Mouse (Mus musculus) midbrain, embryonic 11.5 days (tissue): ENCODE results near the gene Polr1c. TPM values are rescaled to one million over a fixed set of nuclear protein-coding genes. Genes with fewer than 3 reads are reported as not detected.

Experiments used
- ATAC-seq: fragments of 200-750 bp; cut with Nextera tagmentation; 2 replicates; pipeline ENCODE4 v1.8.0; 2017; ENCODE audit warnings: moderate TSS enrichment, moderate library complexity; ENCODE audit not compliant: low FRiP score
- DNase-seq: peaks from one replicate; pipeline ENCODE4 v3.0.0; 2015; ENCODE audit warnings: low spot score; ENCODE audit errors: missing footprints
- H3K27ac ChIP-seq: fragments of 300-500 bp; sonication (generic); 2 replicates; pipeline ENCODE4 v1.5.1; 2014; ENCODE audit warnings: low read depth, low read length
- H3K27me3 ChIP-seq: fragments of 300-500 bp; sonication (generic); 2 replicates; pipeline ENCODE4 v1.6.1; 2014; ENCODE audit warnings: mild to moderate bottlenecking, low read length, moderate library complexity, mixed read lengths; ENCODE audit not compliant: control insufficient read depth, insufficient read depth
- H3K36me3 ChIP-seq: fragments of 300-500 bp; sonication (generic); 2 replicates; pipeline ENCODE4 v1.6.1; 2014; ENCODE audit warnings: mild to moderate bottlenecking, low read length, moderate library complexity, mixed read lengths; ENCODE audit not compliant: control insufficient read depth, insufficient read depth
- H3K4me1 ChIP-seq: fragments of 300-500 bp; sonication (generic); 2 replicates; pipeline ENCODE4 v1.6.1; 2014; ENCODE audit warnings: low read length; ENCODE audit not compliant: control insufficient read depth, insufficient read depth
- H3K4me2 ChIP-seq: fragments of 300-500 bp; sonication (generic); 2 replicates; pipeline ENCODE4 v1.6.1; 2014; ENCODE audit warnings: mild to moderate bottlenecking, moderate library complexity
- H3K4me3 ChIP-seq: fragments of 300-500 bp; sonication (generic); 2 replicates; pipeline ENCODE4 v1.5.1; 2014; ENCODE audit warnings: low read depth, low read length
- H3K9ac ChIP-seq: fragments of 300-500 bp; sonication (generic); 2 replicates; pipeline ENCODE4 v1.6.1; 2014; ENCODE audit warnings: low read length
- H3K9me3 ChIP-seq: fragments of 300-500 bp; sonication (generic); 2 replicates; pipeline ENCODE4 v1.6.1; 2016; ENCODE audit warnings: low read length; ENCODE audit not compliant: control insufficient read depth
- WGBS: fragments of 180-500 bp; shearing (Covaris S2); extraction: QIAGEN DNeasy Blood & Tissue Kit; methylation state at CpG from one replicate; pipeline ENCODE4 v1.1.7; 2014; 5-methylcytosine and 5-hydroxymethylcytosine counted together
- polyA plus RNA-seq: library from polyadenylated mRNA; unstranded; fragments of >200 nt; fragmentation: Nextera tagmentation; extraction: Ambion mirVana; gene quantifications from 2 replicates; pipeline ENCODE4 v1.2.1, GENCODE M21; 2014

Polr1c gene
- polyA plus RNA-seq, 1 experiment from 2014 or later: 108 TPM

GRCm38 (mm10) chr17:46242274-46242673 is 5.6 kb downstream of the Polr1c start:
- no peak overlapping the region for H3K4me3 ChIP-seq
- H3K36me3 ChIP-seq: peaks cover 40% of the 10 kb centered on the region
- H3K27ac ChIP-seq: no peak overlapping the region
- H3K9ac ChIP-seq: no peak overlapping the region
- no peaks in the 10 kb centered on the region for H3K27me3 ChIP-seq
- ATAC-seq (no peak), DNase-seq (no peak)
- H3K4me1 ChIP-seq: peaks cover 7% of the 10 kb centered on the region
- H3K4me2 ChIP-seq: no peak overlapping the region
- no peaks in the 10 kb centered on the region for H3K9me3 ChIP-seq
- 89% methylated on average over 13 of the region's 13 CpGs for WGBS

DNA sequence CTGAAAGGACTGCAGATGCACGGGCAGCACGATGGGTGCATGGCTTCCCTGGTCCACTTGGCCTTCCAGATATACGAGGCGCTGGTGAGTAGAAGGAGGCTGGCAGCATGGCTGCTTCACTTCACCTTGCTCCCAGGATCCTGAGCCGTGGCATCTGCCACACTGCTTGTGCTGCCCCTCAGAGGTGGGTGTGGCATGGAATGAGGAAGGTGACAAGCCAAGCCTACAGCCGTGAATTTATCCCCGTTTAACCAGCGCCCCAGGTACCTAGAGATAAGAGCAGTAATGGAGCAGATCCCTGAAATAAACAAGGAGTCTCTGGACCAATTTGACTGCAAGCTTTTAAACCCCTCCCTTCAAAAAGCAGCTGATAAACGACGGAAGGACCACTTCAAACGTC is 6.4 kb downstream of the Polr1c start:
- Histone ChIP-seq H3K4me1 (no peaks in the 10 kb centered on the region; the same call in 1 of the 2 replicates), H3K36me3 (peaks cover 45% of the 10 kb centered on the region)
- WGBS: 87% methylated on average over 11 of the region's 11 CpGs

GRCm38 (mm10) chr17:46239516-46240114 is 8.2 kb downstream of the Polr1c start:
- no peak overlapping the region for H3K4me3 ChIP-seq
- 94% methylated on average over 15 of the region's 15 CpGs for WGBS

More for the DNA sequence above, 6.4 kb downstream of the Polr1c start:
- DNase-seq (no peak), ATAC-seq (no peak)
- H3K27ac ChIP-seq: no peak overlapping the region
- H3K4me2 ChIP-seq: no peak overlapping the region
- H3K9ac ChIP-seq: no peak overlapping the region
- H3K27me3 ChIP-seq: no peaks in the 10 kb centered on the region
- H3K9me3 ChIP-seq: no peaks in the 10 kb centered on the region
- H3K4me3 ChIP-seq: no peak overlapping the region

GRCm38 (mm10) chr17:46237480-46237879 is 10.4 kb downstream of the Polr1c start:
- Histone ChIP-seq H3K27me3 (no peaks in the 10 kb centered on the region), H3K4me2 (no peak overlapping the region), H3K36me3 (peaks cover 29% of the 10 kb centered on the region), H3K27ac (no peak overlapping the region), H3K4me1 (no peaks in the 10 kb centered on the region), H3K9ac (no peak overlapping the region), H3K9me3 (no peaks in the 10 kb centered on the region), H3K4me3 (no peak overlapping the region)
- no peak for DNase-seq
- WGBS: 87% methylated on average over 5 of the region's 5 CpGs
- ATAC-seq: no peak

More at GRCm38 (mm10) chr17:46239516-46240114, 8.2 kb downstream of the Polr1c start:
- Histone ChIP-seq H3K4me1 (no peaks in the 10 kb centered on the region), H3K36me3 (peaks cover 38% of the 10 kb centered on the region), H3K27ac (no peak overlapping the region), H3K4me2 (no peak overlapping the region), H3K9ac (no peak overlapping the region), H3K27me3 (no peaks in the 10 kb centered on the region), H3K9me3 (no peaks in the 10 kb centered on the region)
- no peak for ATAC-seq
- no peak for DNase-seq

DNA sequence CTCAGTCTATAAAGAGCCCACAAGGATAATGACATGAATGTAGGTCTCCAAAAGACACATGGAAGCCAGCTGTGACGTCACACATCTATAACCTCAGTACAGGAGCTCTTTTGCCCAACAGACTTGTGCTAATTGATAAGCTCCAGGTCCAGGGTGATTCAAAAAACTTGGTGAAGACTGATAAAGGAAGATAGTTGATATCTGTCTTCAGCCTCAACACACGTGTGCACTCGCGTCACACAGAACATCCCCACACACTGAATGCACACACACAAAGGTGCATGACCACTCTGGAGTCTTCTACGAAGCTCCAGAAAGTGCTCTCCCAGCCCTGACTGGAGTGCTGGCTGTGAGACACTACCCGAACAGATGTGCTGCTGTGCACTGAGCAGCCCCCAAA is 10.8 kb downstream of the Polr1c start:
- H3K27me3 ChIP-seq: no peaks in the 10 kb centered on the region
- H3K4me3 ChIP-seq: no peak overlapping the region
- H3K36me3 ChIP-seq: peaks cover 27% of the 10 kb centered on the region; the same call in 1 of the 2 replicates
- 94% methylated on average over 6 of the region's 6 CpGs for WGBS
- H3K9ac ChIP-seq: no peak overlapping the region
- no peak for ATAC-seq
- no peak overlapping the region for H3K27ac ChIP-seq
- no peak for DNase-seq
- H3K4me1 ChIP-seq: no peaks in the 10 kb centered on the region
- H3K4me2 ChIP-seq: no peak overlapping the region
- H3K9me3 ChIP-seq: no peaks in the 10 kb centered on the region

DNA sequence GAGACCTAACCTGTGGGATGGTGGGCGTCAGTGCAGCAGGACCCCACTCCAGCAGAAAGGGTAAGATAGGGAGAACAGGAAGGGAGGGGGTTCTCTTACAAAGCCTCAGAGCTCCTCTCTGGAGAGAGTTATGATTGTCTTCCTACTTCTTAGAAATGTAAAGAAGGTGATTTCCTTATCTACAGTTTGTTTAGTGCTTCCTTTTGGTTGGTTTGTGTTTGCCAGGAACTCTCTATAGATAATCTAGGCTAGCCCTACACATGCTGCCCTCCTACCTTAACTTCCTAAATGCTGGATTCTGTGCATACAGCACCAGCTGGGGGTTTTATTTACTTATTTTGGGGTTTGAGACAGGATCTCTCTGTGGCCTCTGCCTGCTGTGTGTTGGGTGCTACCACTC is 11.8 kb downstream of the Polr1c start:
- Histone ChIP-seq H3K4me3 (no peak overlapping the region), H3K4me1 (no peaks in the 10 kb centered on the region), H3K9me3 (no peaks in the 10 kb centered on the region), H3K27ac (no peak overlapping the region), H3K4me2 (no peak overlapping the region), H3K9ac (no peak overlapping the region), H3K36me3 (peaks cover 23% of the 10 kb centered on the region; the same call in 1 of the 2 replicates), H3K27me3 (no peaks in the 10 kb centered on the region)
- no peak for ATAC-seq
- 80% methylated on average over 1 of the region's 1 CpGs for WGBS
- DNase-seq: no peak

- H3K9ac ChIP-seq: no peak overlapping the region
- no peak overlapping the region for H3K4me3 ChIP-seq
- ATAC-seq (no peak), DNase-seq (no peak)
- 89% methylated on average over 7 of the region's 7 CpGs for WGBS
- H3K27ac ChIP-seq: no peak overlapping the region
- peaks cover 31% of the 10 kb centered on the region for H3K36me3 ChIP-seq
- no peaks in the 10 kb centered on the region for H3K27me3 ChIP-seq
- H3K4me2 ChIP-seq: no peak overlapping the region
- H3K4me1 ChIP-seq: no peaks in the 10 kb centered on the region
- no peaks in the 10 kb centered on the region for H3K9me3 ChIP-seq
Observed at GRCm38 (mm10) chr17:46227576-46227975, 20.3 kb downstream of the Polr1c start.

DNA sequence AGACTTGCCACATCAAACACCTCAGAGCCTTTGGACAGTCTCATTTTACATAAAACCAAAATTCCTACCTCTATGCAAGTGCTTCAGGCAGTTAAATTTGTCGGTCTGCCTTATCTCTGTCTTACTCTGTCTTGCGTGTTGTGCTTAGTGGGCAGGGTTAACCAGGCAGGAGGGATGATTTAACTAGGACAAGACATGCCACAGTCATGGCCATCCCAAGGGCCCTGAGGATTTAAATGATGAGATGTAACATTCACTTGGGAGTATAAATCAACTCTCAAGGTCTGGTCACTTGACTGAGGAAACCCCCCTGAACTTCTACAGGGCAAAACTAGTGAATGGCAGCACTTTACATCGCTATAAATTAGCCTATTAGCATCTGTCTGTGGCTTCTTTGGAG is 26.3 kb downstream of the Polr1c start:
- Histone ChIP-seq H3K27me3 (no peaks in the 10 kb centered on the region), H3K27ac (no peak overlapping the region), H3K4me3 (no peak overlapping the region), H3K36me3 (peaks cover 41% of the 10 kb centered on the region), H3K9ac (no peak overlapping the region), H3K4me1 (no peaks in the 10 kb centered on the region), H3K4me2 (no peak overlapping the region), H3K9me3 (no peaks in the 10 kb centered on the region)
- DNase-seq: no peak
- 93% methylated on average over 3 of the region's 3 CpGs for WGBS
- no peak for ATAC-seq

GRCm38 (mm10) chr17:46210550-46210949 is 37.3 kb downstream of the Polr1c start:
- DNase-seq: no peak
- H3K36me3 ChIP-seq: peaks cover 36% of the 10 kb centered on the region
- no peak overlapping the region for H3K4me2 ChIP-seq
- 92% methylated on average over 3 of the region's 3 CpGs for WGBS
- H3K27ac ChIP-seq: no peak overlapping the region
- no peaks in the 10 kb centered on the region for H3K4me1 ChIP-seq
- H3K27me3 ChIP-seq: no peaks in the 10 kb centered on the region
- H3K4me3 ChIP-seq: no peak overlapping the region
- no peak for ATAC-seq
- H3K9ac ChIP-seq: no peak overlapping the region
- H3K9me3 ChIP-seq: no peaks in the 10 kb centered on the region
